Mouse (Mus musculus): ENCODE results near the gene Unc5b.

DNA sequence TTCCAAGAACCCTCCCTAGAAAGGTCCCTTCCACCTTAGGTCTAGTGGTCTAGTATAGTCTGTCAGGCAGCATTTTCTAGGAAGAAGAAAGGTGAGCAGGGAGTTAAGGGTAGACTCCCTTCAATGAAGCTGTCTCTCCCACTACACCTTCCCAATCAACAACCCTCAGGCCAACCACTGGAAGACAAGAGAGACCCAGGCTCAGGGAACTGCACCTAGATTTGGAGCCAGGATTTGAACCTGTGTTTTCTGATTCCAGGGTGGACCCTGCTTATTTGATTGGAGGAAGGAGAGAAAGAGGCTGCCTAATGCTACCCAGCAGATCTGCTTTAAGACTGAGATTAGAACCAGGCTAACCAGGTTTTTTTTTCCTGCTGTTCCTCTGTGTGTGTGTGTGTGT is 10.1 kb downstream of the Unc5b start:
- TF ChIP-seq CTCF (IDR thresholded peaks at IDR 0.05) (no peak), EP300 (IDR thresholded peaks at IDR 0.05) (no peak)

Measured in lung, postnatal 0 days (tissue).